Mouse (Mus musculus): Measurements from ENCODE around the gene Olfr49.

Gene Olfr49

GRCm38 (mm10) chr14:54284839-54285238 is at the start of gene Olfr49:
Olfr49 (minus strand) TSS chr14:54284939.
- CTCF ChIA-PET, result no interaction called here

GRCm38 (mm10) chr14:54333452-54334189 is 48.9 kb upstream of the Olfr49 start:
- CTCF ChIA-PET, result interaction anchor here (0.7 kb wide), 2 partner anchors 12 to 34 kb away, joined by 3 to 9 read pairs; no protein-coding TSS in a partner anchor

GRCm38 (mm10) chr14:54332176-54333074 is 47.7 kb upstream of the Olfr49 start:
- CTCF ChIA-PET, result no interaction called here

- CTCF ChIA-PET, result interaction anchor here (0.6 to 1.6 kb wide), 3 partner anchors 22 to 103 kb away, joined by 3 to 5 read pairs (median 3); no protein-coding TSS in a partner anchor
Measured at GRCm38 (mm10) chr14:54331178-54331577, 46.4 kb upstream of the Olfr49 start.

- CTCF ChIA-PET, result no interaction called here
Measured at GRCm38 (mm10) chr14:54329201-54329600, 44.5 kb upstream of the Olfr49 start.

GRCm38 (mm10) chr14:54328548-54328947 is 43.8 kb upstream of the Olfr49 start:
- CTCF ChIA-PET, result no interaction called here

- CTCF ChIA-PET, result no interaction called here
Measured at GRCm38 (mm10) chr14:54324486-54324885, 39.7 kb upstream of the Olfr49 start.

GRCm38 (mm10) chr14:54321556-54322376 is 37.0 kb upstream of the Olfr49 start:
- CTCF ChIA-PET, result no interaction called here

GRCm38 (mm10) chr14:54311763-54312162 is 27.0 kb upstream of the Olfr49 start:
- CTCF ChIA-PET, result no interaction called here

- CTCF ChIA-PET, result no interaction called here
Measured at GRCm38 (mm10) chr14:54300676-54301075, 15.9 kb upstream of the Olfr49 start.

- CTCF ChIA-PET, result no interaction called here
Measured at GRCm38 (mm10) chr14:54300136-54300535, 15.4 kb upstream of the Olfr49 start.

GRCm38 (mm10) chr14:54276446-54276845 is 8.3 kb downstream of the Olfr49 start:
- CTCF ChIA-PET, result no interaction called here

GRCm38 (mm10) chr14:54272696-54273095 is 12.0 kb downstream of the Olfr49 start:
- CTCF ChIA-PET, result interaction anchor here (0.7 kb wide), 1 partner anchor 38 kb away, joined by 19 read pairs; no protein-coding TSS in a partner anchor

- CTCF ChIA-PET, result no interaction called here
Measured at GRCm38 (mm10) chr14:54271976-54272606, 12.6 kb downstream of the Olfr49 start.

GRCm38 (mm10) chr14:54270413-54270812 is 14.3 kb downstream of the Olfr49 start:
- CTCF ChIA-PET, result no interaction called here

- CTCF ChIA-PET, result no interaction called here
Measured at GRCm38 (mm10) chr14:54269566-54269965, 15.2 kb downstream of the Olfr49 start.

- CTCF ChIA-PET, result no interaction called here
Measured at GRCm38 (mm10) chr14:54267966-54268365, 16.8 kb downstream of the Olfr49 start.

GRCm38 (mm10) chr14:54265951-54266350 is 18.8 kb downstream of the Olfr49 start:
- CTCF ChIA-PET, result no interaction called here

GRCm38 (mm10) chr14:54265093-54265492 is 19.6 kb downstream of the Olfr49 start:
- CTCF ChIA-PET, result no interaction called here

GRCm38 (mm10) chr14:54264231-54264630 is 20.5 kb downstream of the Olfr49 start:
- CTCF ChIA-PET, result no interaction called here

GRCm38 (mm10) chr14:54263099-54263498 is 21.6 kb downstream of the Olfr49 start:
- CTCF ChIA-PET, result no interaction called here

Data from spleen, embryonic (tissue).